Mouse (Mus musculus) hindbrain, embryonic 11.5 days (tissue): ENCODE data around the gene Exosc10. TPM values are rescaled to one million over a fixed set of nuclear protein-coding genes. Genes with fewer than 3 reads are reported as not detected.

ENCODE experiments used
- ATAC-seq: fragments of 200-750 bp; cut with Nextera tagmentation; 2 replicates; pipeline ENCODE4 v1.8.0; 2017; ENCODE audit warnings: mild to moderate bottlenecking, moderate TSS enrichment, moderate library complexity; ENCODE audit not compliant: low FRiP score
- DNase-seq: peaks from one replicate; pipeline ENCODE4 v3.0.0-alpha.2; 2015; ENCODE audit warnings: low spot score
- H3K27ac ChIP-seq: fragments of 300-500 bp; sonication (generic); 2 replicates; pipeline ENCODE4 v1.5.1; 2014; ENCODE audit warnings: mild to moderate bottlenecking, low read depth, low read length
- H3K27me3 ChIP-seq: fragments of 300-500 bp; sonication (generic); 2 replicates; pipeline ENCODE4 v1.6.1; 2014; ENCODE audit warnings: mild to moderate bottlenecking, low read length, moderate library complexity, mixed read lengths; ENCODE audit not compliant: control insufficient read depth, insufficient read depth
- H3K36me3 ChIP-seq: fragments of 300-500 bp; sonication (generic); 2 replicates; pipeline ENCODE4 v1.6.1; 2014; ENCODE audit warnings: mild to moderate bottlenecking, low read length, moderate library complexity, mixed read lengths; ENCODE audit not compliant: control insufficient read depth, insufficient read depth
- H3K4me1 ChIP-seq: fragments of 300-500 bp; sonication (generic); replicated peaks from 2 replicates; pipeline ENCODE4 v1.6.1; 2014; ENCODE audit warnings: low read length, mixed read lengths; ENCODE audit not compliant: control insufficient read depth, insufficient read depth
- H3K4me2 ChIP-seq: fragments of 300-500 bp; sonication (generic); replicated peaks from 2 replicates; pipeline ENCODE4 v1.6.1; 2014; ENCODE audit warnings: mild to moderate bottlenecking, low read depth, low read length
- H3K4me3 ChIP-seq: fragments of 300-500 bp; sonication (generic); 2 replicates; pipeline ENCODE4 v1.5.1; 2014; ENCODE audit warnings: low read depth, low read length
- H3K9ac ChIP-seq: fragments of 300-500 bp; sonication (generic); 2 replicates; pipeline ENCODE4 v1.6.1; 2014; ENCODE audit warnings: low read depth, low read length
- H3K9me3 ChIP-seq: fragments of 300-500 bp; sonication (generic); 2 replicates; pipeline ENCODE4 v1.6.1; 2016; ENCODE audit warnings: low read length; ENCODE audit not compliant: control insufficient read depth
- WGBS: fragments of 180-500 bp; shearing (Covaris S2); extraction: QIAGEN DNeasy Blood & Tissue Kit; methylation state at CpG from one replicate; pipeline ENCODE4 v1.1.7; 2014; 5-methylcytosine and 5-hydroxymethylcytosine counted together
- polyA plus RNA-seq: library from polyadenylated mRNA; unstranded; fragments of >200 nt; fragmentation: Nextera tagmentation; extraction: Ambion mirVana; gene quantifications from 2 replicates; pipeline ENCODE4 v1.2.1, GENCODE M21; 2014

The Exosc10 gene
- polyA plus RNA-seq, 1 experiment from 2014 or later, result 93.9 TPM

- Histone ChIP-seq H3K27me3 (no peaks in the 10 kb centered on the region), H3K27ac (no peak overlapping the region), H3K4me1 (no peaks in the 10 kb centered on the region), H3K4me3 (peak overlapping the region; percentile 85), H3K4me2 (peak overlapping the region; percentile 53), H3K9me3 (no peaks in the 10 kb centered on the region), H3K36me3 (peaks cover 29% of the 10 kb centered on the region), H3K9ac (peak overlapping the region; percentile 96)
- ATAC-seq (peak; percentile 32; the same call in 1 of the 2 replicates), DNase-seq (no peak)
- WGBS, result 40% methylated on average over 6 of the region's 6 CpGs
Observed at GRCm38 (mm10) chr4:148557766-148558165, 463 bp upstream of the Exosc10 start.

- no peak for ATAC-seq
- WGBS, result 92% methylated on average over 17 of the region's 17 CpGs
- Histone ChIP-seq H3K9ac (no peak overlapping the region), H3K36me3 (peaks cover 49% of the 10 kb centered on the region), H3K4me3 (no peak overlapping the region), H3K27ac (no peak overlapping the region), H3K4me2 (no peak overlapping the region), H3K4me1 (no peaks in the 10 kb centered on the region), H3K27me3 (no peaks in the 10 kb centered on the region), H3K9me3 (no peaks in the 10 kb centered on the region)
- DNase-seq, result no peak
Observed at GRCm38 (mm10) chr4:148562676-148563075, 4.4 kb downstream of the Exosc10 start.

DNA sequence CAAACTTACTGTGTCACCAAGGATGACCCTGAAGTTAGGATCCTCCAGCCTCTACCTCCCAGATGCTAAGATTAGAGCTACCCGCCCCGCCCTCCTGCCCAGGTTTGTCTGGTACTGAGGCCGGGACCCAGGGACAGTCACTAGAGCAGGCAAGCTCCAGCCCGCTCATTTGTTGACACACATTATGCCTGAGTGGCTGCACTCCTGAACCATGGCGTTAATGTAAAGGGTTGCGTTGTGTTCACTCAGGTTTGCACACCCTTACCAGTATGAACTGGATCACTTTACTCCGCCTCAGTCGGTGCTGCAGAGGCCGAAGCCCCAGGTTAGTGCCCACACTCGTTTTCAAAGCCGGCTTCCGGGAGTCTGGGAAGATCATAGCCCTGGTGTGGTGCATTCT is 5.4 kb downstream of the Exosc10 start:
- DNase-seq (no peak), ATAC-seq (no peak)
- H3K4me3 ChIP-seq, result no peak overlapping the region
- WGBS, result 97% methylated on average over 12 of the region's 12 CpGs
- no peak overlapping the region for H3K4me2 ChIP-seq
- H3K9me3 ChIP-seq, result no peaks in the 10 kb centered on the region
- H3K27me3 ChIP-seq, result no peaks in the 10 kb centered on the region
- no peak overlapping the region for H3K27ac ChIP-seq
- no peaks in the 10 kb centered on the region for H3K4me1 ChIP-seq
- H3K9ac ChIP-seq, result no peak overlapping the region
- H3K36me3 ChIP-seq, result peaks cover 49% of the 10 kb centered on the region

DNA sequence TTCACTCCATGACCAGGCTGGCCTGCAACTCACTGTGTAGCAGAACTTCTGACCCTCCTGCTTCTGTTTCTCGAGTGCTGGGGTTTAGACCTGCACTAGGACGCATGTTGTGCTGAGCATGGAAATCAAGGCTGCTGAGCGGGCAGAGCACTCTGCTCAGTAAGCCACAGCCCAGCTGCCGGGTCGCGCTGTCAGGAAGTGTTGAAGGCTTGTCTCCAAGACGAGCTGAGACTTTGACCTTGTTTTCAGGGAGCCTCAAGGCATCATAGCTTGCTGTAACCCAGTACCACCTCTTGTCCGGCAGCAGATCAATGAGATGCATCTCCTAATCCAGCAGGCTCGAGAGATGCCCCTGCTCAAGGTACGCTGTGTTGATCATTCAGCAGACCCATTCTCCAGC is 11.9 kb downstream of the Exosc10 start:
- no peak overlapping the region for H3K4me3 ChIP-seq
- DNase-seq (no peak), ATAC-seq (no peak)
- peaks cover 39% of the 10 kb centered on the region for H3K36me3 ChIP-seq
- 93% methylated on average over 10 of the region's 10 CpGs for WGBS
- no peak overlapping the region for H3K4me2 ChIP-seq
- H3K9ac ChIP-seq, result no peak overlapping the region
- H3K27me3 ChIP-seq, result no peaks in the 10 kb centered on the region
- no peaks in the 10 kb centered on the region for H3K4me1 ChIP-seq
- H3K9me3 ChIP-seq, result no peaks in the 10 kb centered on the region
- H3K27ac ChIP-seq, result no peak overlapping the region

DNA sequence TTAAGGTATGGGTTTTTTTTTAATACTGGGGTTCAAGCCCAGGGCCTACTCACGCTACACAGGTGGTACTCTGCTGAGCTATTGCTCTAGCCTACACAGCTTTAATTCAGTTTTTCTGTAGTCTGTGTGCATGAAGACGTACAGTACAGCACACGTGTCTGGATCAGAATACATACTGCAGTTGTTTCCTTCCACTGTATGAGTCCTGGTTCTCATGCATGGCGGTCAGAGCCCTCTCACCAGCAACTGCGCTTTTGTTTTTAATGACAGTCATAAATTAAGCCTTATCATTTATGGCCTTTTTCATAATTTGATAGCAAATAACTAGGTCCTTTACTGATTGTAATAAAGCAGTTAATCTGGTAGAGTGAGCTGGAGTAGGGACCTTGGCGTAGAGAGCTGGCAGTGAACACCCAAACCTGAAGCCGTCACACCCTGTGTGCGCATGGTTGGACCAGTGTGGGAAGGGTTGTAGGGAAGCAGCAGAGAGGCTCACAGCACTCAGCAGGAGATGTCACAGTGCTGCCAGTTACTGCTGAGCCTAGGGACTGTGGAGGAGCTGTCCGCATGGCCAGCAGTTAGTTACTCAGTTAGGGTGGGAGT is 12.6 kb downstream of the Exosc10 start:
- 97% methylated on average over 9 of the region's 9 CpGs for WGBS
- no peak for DNase-seq
- no peaks in the 10 kb centered on the region for H3K4me1 ChIP-seq
- H3K27me3 ChIP-seq, result no peaks in the 10 kb centered on the region
- H3K27ac ChIP-seq, result no peak overlapping the region
- H3K4me2 ChIP-seq, result no peak overlapping the region
- H3K36me3 ChIP-seq, result peaks cover 39% of the 10 kb centered on the region
- no peaks in the 10 kb centered on the region for H3K9me3 ChIP-seq
- no peak overlapping the region for H3K4me3 ChIP-seq
- ATAC-seq, result no peak
- no peak overlapping the region for H3K9ac ChIP-seq

- no peak overlapping the region for H3K27ac ChIP-seq
- H3K4me3 ChIP-seq, result no peak overlapping the region
- no peak overlapping the region for H3K4me2 ChIP-seq
- no peak overlapping the region for H3K9ac ChIP-seq
- H3K9me3 ChIP-seq, result no peaks in the 10 kb centered on the region
- H3K4me1 ChIP-seq, result no peaks in the 10 kb centered on the region
- ATAC-seq, result no peak
- peaks cover 31% of the 10 kb centered on the region for H3K36me3 ChIP-seq
- H3K27me3 ChIP-seq, result no peaks in the 10 kb centered on the region
- 90% methylated on average over 7 of the region's 7 CpGs for WGBS
- DNase-seq, result no peak
Observed at GRCm38 (mm10) chr4:148573222-148573621, 15.0 kb downstream of the Exosc10 start.

DNA sequence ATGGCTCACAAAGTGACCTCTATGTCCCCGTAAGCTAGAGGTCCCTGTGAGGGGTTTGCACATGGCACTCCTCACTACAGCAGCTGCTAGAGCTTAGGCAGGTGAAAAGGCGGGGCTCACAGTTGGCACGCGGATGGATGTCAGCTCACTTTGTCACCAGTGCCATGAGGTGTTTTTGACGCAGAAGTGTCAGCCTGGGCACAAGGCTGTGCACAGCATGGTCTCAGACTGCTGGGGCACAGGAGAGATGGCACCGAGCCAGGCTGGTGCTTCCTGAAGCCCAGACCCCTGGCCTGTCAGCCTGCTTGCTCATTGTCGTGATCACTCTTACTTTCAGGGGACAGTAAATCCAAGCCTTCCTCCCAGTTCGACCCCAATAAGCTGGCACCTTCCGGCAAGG is 22.5 kb downstream of the Exosc10 start:
- H3K27me3 ChIP-seq, result no peaks in the 10 kb centered on the region
- peaks cover 16% of the 10 kb centered on the region; the same call in 1 of the 2 replicates for H3K36me3 ChIP-seq
- no peak for DNase-seq
- no peak overlapping the region for H3K4me2 ChIP-seq
- H3K27ac ChIP-seq, result no peak overlapping the region
- ATAC-seq, result no peak
- H3K9me3 ChIP-seq, result no peaks in the 10 kb centered on the region
- no peaks in the 10 kb centered on the region for H3K4me1 ChIP-seq
- 94% methylated on average over 9 of the region's 9 CpGs for WGBS
- H3K9ac ChIP-seq, result no peak overlapping the region
- H3K4me3 ChIP-seq, result no peak overlapping the region

GRCm38 (mm10) chr4:148581422-148581821 is 23.2 kb downstream of the Exosc10 start:
- no peak overlapping the region for H3K9ac ChIP-seq
- no peaks in the 10 kb centered on the region for H3K27me3 ChIP-seq
- H3K36me3 ChIP-seq, result peaks cover 13% of the 10 kb centered on the region; the same call in 1 of the 2 replicates
- H3K4me3 ChIP-seq, result no peak overlapping the region
- 94% methylated on average over 5 of the region's 5 CpGs for WGBS
- no peaks in the 10 kb centered on the region for H3K9me3 ChIP-seq
- DNase-seq, result no peak
- no peak for ATAC-seq
- no peak overlapping the region for H3K4me2 ChIP-seq
- no peak overlapping the region for H3K27ac ChIP-seq
- no peaks in the 10 kb centered on the region for H3K4me1 ChIP-seq

DNA sequence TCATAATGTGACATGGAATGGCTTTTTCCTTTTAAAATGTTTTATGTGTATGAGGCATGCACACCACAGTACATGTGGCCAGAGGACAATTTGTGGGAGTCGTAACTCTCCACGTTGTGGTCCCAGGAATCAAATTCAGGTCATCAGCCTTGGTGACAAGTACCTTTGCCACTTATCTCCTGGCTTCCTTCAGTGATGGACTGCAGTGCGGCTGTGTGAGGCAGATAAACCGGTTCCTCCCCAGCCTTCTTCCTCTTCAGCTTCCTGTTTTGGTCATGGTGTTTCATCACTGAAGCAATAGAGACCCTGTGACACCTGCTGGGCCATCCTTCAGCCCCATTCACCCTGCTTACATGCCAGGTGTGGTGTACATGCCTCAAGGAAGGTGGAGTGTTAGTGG is 25.0 kb downstream of the Exosc10 start:
- 86% methylated on average over 4 of the region's 4 CpGs for WGBS
- H3K36me3 ChIP-seq, result peaks cover 13% of the 10 kb centered on the region; the same call in 1 of the 2 replicates

More for the DNA sequence above, 25.0 kb downstream of the Exosc10 start:
- H3K9me3 ChIP-seq, result no peaks in the 10 kb centered on the region
- no peak overlapping the region for H3K4me2 ChIP-seq
- no peak for ATAC-seq
- no peak overlapping the region for H3K27ac ChIP-seq
- no peaks in the 10 kb centered on the region for H3K27me3 ChIP-seq
- H3K4me1 ChIP-seq, result no peaks in the 10 kb centered on the region
- DNase-seq, result no peak
- H3K9ac ChIP-seq, result no peak overlapping the region
- no peak overlapping the region for H3K4me3 ChIP-seq
